Mouse (Mus musculus) layer of hippocampus, adult 9-11 months (tissue): ENCODE measurements around the gene Hhat.
A peak's percentile ranks its signal among the peaks of the same experiment; 100 is the strongest.

Source experiments
- DNase-seq: peaks from one replicate; pipeline ENCODE4 v3.0.0; 2022

Gene Hhat

DNA sequence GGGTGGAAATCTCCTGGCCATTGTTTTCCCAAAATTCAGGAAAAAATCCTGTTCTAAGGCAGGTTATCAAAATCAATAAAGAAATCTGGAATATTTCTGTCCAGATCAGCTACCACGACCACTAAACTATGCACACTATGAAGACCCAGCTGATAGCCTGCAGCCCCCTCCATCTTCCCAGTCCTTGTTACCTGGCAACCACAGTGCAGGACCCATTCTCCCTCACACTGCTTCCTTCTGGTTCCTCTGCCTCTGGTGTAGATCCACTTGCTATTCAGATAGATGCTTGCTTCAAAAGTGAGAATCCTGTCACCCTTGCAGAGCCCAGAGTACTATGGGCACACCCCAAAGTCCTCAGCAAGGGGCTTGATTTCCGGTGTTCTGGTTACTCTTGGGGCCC is 228.9 kb downstream of the Hhat start:
- no peak for DNase-seq

GRCm38 (mm10) chr1:192537169-192537568 is 233.9 kb downstream of the Hhat start:
- DNase-seq, result no peak

- no peak for DNase-seq
These were observed 234.6 kb downstream of the Hhat start for GRCm38 (mm10) chr1:192536440-192536839.

GRCm38 (mm10) chr1:192533016-192533415 is 238.0 kb downstream of the Hhat start:
- no peak for DNase-seq

DNA sequence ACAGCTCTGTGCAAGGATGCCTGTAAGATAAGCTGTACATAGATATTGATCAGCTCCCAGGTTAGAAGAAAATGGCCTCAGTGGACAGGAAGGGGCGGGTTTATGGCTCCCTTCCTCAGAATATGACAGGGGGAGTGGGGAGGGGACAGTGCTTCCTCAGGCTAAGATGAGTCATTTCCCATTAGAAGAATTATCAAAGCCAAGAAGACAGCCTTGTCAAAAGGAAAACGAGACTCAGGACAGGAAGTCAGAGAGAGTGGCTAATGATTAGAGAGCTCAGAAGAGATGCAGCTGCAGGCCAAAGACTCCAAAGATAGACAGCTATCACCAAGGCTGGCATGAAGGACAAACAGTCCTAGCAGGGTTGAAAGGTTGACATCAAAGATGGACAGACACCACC is 238.8 kb downstream of the Hhat start:
- DNase-seq, result no peak

DNA sequence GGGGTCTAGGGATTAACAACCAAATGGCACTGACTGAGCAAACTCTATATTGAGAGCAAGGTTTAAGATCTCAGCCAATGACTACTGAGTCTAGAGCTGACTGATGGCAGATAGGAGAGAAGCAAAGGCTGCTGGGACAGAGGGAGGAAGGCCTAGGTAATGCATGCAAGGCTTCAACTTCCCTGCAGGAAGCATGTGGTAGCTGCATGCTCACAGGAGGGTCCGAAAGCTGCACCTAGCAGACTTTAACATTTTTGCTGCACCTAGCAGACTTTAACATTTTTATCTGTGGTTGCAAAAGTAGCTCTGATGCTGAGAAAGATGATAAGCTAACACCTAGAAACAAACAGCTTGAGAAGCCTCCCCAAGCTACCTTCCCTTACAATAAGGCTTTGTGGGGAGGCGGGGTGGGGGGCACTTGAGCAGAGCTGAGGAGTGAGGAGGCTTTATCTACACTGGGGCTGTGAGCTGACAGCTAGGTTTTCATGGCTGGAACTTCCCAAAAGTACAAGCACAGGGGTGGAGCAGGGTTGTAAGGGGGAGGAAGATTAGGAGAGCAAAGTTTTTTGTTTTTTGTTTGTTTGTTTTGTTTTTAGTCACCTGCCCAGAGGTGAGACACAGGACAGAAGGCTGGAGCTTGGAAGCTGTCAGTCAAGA is 239.4 kb downstream of the Hhat start:
- DNase-seq, result no peak

DNA sequence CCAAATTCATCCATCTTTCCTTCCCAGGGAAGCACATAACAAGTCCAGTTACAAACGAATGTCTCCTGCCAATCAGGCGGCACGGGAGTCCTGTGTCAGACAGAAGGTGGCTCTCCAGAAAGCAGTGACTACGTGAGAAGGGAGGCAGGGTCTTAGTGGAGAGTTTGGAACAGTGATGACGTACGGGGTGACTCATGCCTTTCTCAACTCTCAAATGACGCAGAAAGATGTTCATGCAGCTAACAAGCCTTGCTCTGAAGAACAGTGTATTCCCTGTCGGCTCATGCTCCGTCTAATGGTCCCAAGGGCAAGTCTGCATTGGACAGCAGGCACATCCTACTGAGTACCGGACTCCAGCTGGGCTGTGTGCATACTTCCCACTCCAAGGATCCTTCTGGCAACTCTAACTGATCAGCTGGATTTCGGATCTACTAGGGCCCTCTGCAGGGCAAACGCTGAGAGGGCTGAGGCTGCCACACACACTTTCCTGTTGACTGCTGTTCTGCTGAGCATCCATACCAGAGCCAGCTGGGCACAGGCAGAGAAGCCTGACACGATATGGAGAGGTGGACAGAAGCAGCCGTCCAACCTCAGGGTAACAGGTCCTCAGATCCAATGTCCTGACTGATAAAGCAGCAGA is 245.2 kb downstream of the Hhat start:
- DNase-seq, result peak; percentile 33

DNA sequence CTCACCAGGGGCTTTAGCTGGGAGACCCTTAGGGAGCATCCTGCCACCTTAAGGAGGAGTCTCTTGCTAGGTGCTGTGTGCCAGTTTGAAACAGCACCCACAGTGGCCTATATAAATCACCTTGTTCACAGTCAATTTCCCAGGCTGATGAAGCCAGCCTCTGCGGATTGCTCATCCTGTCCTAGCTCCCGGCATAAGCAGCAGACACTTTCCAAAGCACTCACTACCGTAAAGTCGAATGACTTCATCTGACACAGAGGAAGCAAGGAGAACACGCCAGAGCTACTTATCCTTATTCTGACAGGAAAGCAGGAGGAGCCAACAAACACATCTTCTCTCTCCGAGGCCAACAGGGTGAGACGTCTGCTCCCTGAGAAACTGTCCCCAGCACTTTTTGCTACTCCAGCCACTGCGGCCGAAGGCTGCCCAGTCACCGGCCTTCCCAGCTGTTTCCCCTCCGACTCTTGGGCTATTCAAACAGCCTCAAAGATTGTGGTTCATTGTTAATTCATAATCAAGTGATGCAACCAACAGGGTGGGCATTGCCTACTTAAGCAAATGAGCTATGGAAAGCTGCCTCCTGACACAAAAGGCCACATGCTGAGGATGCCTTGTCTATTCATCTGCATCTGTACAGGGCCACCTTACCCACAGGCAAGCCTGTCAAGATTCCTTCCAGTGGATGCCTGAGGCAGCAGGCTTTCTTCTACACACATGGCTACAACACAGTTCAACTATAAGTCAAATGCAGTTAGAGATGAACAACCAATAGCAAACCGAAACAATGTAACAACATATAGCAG is 248.4 kb downstream of the Hhat start:
- no peak for DNase-seq

GRCm38 (mm10) chr1:192520836-192521435 is 250.1 kb downstream of the Hhat start:
- DNase-seq, result no peak

GRCm38 (mm10) chr1:192519713-192520112 is 251.3 kb downstream of the Hhat start:
- no peak for DNase-seq

DNA sequence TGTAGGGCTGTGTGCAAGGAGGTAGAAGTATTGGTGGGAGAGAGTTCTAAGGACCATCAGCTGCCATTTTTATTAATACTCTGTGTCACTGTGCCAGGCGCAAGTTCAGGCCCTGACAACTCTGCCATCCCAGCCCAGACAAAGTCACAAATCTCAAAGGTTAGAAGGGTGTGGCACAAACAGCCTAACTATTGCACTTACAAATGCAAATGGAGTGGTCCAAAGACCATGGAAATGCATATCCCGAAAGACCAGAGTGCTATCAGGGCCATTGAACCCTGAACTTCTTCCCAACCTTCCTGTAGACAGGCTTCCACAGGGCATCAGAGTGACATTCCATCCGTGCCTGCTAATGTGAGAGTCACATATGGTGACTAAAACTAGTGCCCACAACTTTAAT is 255.7 kb downstream of the Hhat start:
- no peak for DNase-seq

- DNase-seq, result no peak
These were observed 258.2 kb downstream of the Hhat start for GRCm38 (mm10) chr1:192512821-192513220.

- no peak for DNase-seq
These were observed 267.4 kb downstream of the Hhat start for GRCm38 (mm10) chr1:192503651-192504050.

- no peak for DNase-seq
These were observed 268.2 kb downstream of the Hhat start for GRCm38 (mm10) chr1:192502835-192503234.

DNA sequence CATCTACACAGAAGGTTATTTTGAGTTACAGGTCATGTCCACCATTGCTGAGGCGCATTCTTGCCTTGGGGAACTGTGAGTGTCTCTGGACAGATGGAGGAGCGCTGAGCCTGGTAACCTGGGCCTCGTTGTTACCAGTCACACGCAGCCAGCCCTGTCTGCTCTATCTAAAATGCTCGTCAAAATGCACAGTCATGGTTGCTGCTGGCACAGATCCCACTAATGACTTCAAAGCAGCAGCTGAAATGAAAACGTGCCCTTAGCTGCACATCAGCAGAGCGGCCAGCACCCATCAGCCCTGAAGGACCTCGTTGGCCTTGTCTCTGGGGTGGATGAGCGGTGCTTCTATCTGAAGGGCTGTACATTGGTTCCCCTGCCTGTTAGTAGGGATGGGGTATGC is 269.0 kb downstream of the Hhat start:
- DNase-seq, result peak; percentile 30

DNA sequence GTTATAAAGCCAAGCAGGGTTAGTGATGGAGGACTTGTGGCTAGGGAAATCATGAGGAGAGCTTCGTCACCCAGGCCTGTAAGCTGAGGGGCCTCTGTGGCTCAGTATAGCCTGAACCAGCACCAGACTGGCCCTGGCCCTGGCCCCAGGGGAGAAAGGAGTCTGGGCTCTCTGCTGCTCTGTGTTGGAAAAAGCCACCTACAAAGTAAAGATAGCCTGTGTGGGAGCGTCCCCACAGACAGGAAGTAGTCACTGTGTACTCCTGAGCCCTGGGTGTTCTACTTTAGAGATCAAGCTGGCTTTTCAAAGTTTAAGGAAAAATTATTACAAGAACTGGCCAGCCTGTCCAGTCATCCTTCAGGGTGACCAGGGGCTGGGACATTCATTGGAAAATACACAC is 273.5 kb downstream of the Hhat start:
- no peak for DNase-seq

GRCm38 (mm10) chr1:192489908-192490825 is 280.9 kb downstream of the Hhat start:
- DNase-seq, result no peak

DNA sequence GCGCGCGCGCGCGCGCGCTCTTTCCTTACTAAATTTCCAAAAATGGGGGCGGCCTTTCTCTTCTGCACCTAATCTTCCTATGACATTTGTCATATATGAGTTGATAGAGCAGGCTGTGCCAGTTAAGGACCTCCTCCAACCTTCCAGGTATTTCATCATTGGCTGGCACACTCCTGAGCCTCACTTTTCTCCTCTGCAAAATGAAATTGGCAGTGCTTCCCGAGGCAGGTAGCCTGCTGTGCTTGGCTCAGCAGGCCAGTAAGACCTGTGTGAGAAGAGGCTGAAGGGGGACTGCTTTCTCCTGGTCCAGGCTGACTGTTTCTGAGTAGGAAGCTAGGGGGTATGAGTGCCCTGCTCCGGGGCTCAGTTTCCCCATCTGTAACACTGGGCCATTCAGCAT is 283.5 kb downstream of the Hhat start:
- DNase-seq, result no peak

GRCm38 (mm10) chr1:192485030-192485429 is 286.0 kb downstream of the Hhat start:
- DNase-seq, result no peak

- no peak for DNase-seq
These were observed 289.6 kb downstream of the Hhat start for GRCm38 (mm10) chr1:192481446-192481845.

DNA sequence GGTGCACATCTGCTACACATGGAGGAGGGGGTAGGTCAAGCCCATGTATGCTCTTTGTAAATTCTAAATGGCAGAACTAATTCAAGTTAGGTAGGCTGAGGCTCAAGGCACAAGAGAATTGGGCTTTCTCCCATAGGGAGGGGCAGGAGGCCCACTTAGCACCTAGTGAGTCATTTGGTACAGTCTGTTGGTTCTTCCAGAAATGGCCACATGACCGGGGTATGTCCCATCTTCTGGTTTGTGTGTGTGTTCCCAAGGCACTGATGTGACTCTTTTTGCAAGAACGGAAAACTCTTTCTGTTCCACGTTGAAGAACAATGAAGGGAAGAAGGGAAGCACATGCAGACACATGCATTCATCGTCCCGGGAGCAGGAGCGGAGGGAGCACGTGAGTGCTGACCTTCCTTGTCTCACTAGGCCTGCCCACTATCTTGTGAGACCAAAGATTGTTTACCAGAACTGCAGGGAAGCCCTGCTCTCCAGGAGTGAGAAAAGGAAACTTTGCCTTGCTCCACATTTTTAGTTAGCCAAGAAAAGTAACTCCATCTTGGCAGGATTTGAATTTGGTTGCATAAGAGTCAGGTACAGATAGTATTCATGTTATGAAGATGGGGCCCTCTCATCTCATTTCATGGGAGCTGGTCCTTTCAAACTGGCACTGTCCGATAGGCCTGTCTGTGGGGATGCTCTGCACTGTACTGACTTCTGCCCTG is 290.8 kb downstream of the Hhat start:
- no peak for DNase-seq

DNA sequence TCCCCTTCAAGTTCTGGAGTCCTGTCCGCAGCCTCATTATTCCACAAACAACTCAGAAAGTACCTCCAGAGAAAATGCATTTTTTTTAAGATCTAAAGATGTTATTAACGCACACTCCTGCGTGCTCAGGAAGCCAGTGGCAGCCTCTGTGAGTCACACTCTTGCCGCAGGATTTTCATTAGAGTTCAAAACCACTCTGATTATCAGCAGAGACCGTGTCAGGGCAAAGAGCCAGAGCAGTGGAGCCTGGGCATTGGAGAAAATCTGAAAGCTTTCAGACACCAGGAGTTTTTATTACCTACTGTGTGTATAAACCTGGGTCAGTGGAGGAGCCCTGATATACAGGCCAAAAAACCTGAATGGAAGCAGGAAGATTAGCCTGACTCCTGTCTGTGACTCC is 292.8 kb downstream of the Hhat start:
- no peak for DNase-seq
